Mouse (Mus musculus): ENCODE measurements around the gene Pdlim1.

Gene Pdlim1

GRCm38 (mm10) chr19:40271308-40271892 is at the start of gene Pdlim1:
TSS of gene Pdlim1 (minus strand) at chr19:40271842.
- peak; percentile 84 for DNase-seq

- no peak for DNase-seq
Measured at GRCm38 (mm10) chr19:40319199-40319598, 47.6 kb upstream of the Pdlim1 start.

GRCm38 (mm10) chr19:40318511-40318910 is 46.9 kb upstream of the Pdlim1 start:
- DNase-seq = no peak

- no peak for DNase-seq
Measured at GRCm38 (mm10) chr19:40317001-40317400, 45.4 kb upstream of the Pdlim1 start.

GRCm38 (mm10) chr19:40314252-40314651 is 42.6 kb upstream of the Pdlim1 start:
- DNase-seq = no peak

- no peak for DNase-seq
Measured at GRCm38 (mm10) chr19:40311631-40312030, 40.0 kb upstream of the Pdlim1 start.

GRCm38 (mm10) chr19:40310410-40311130 is 38.9 kb upstream of the Pdlim1 start:
- DNase-seq = no peak

- no peak for DNase-seq
Measured at GRCm38 (mm10) chr19:40309911-40310310, 38.3 kb upstream of the Pdlim1 start.

- DNase-seq = no peak
Measured at GRCm38 (mm10) chr19:40307550-40307949, 35.9 kb upstream of the Pdlim1 start.

GRCm38 (mm10) chr19:40306631-40307030 is 35.0 kb upstream of the Pdlim1 start:
- DNase-seq = no peak

- no peak for DNase-seq
Measured at GRCm38 (mm10) chr19:40305456-40305855, 33.8 kb upstream of the Pdlim1 start.

- no peak for DNase-seq
Measured at GRCm38 (mm10) chr19:40302916-40303315, 31.3 kb upstream of the Pdlim1 start.

GRCm38 (mm10) chr19:40302477-40302876 is 30.8 kb upstream of the Pdlim1 start:
- DNase-seq = no peak

GRCm38 (mm10) chr19:40299983-40300759 is 28.5 kb upstream of the Pdlim1 start:
- no peak for DNase-seq

GRCm38 (mm10) chr19:40299182-40299581 is 27.5 kb upstream of the Pdlim1 start:
- DNase-seq = no peak

GRCm38 (mm10) chr19:40298574-40298973 is 26.9 kb upstream of the Pdlim1 start:
- no peak for DNase-seq

GRCm38 (mm10) chr19:40297798-40298144 is 26.1 kb upstream of the Pdlim1 start:
- no peak for DNase-seq

GRCm38 (mm10) chr19:40297078-40297797 is 25.6 kb upstream of the Pdlim1 start:
- DNase-seq = no peak

GRCm38 (mm10) chr19:40294231-40294630 is 22.6 kb upstream of the Pdlim1 start:
- no peak for DNase-seq

- no peak for DNase-seq
Measured at GRCm38 (mm10) chr19:40293791-40294190, 22.1 kb upstream of the Pdlim1 start.

GRCm38 (mm10) chr19:40290099-40290724 is 18.6 kb upstream of the Pdlim1 start:
- DNase-seq = no peak

- DNase-seq = no peak
Measured at GRCm38 (mm10) chr19:40288415-40288814, 16.8 kb upstream of the Pdlim1 start.

GRCm38 (mm10) chr19:40284704-40285103 is 13.1 kb upstream of the Pdlim1 start:
- no peak for DNase-seq
